Mouse (Mus musculus) spleen, postnatal 36 days (tissue): Measurements from ENCODE around the gene Samd14.

Source experiments
- DNase-seq, 2 experiments: peaks; one replicate each; pipeline ENCODE4 v3.0.0; 2022; ENCODE audit warnings: low spot score in 2 of 2, mixed read lengths in 1 of 2

Gene Samd14

DNA sequence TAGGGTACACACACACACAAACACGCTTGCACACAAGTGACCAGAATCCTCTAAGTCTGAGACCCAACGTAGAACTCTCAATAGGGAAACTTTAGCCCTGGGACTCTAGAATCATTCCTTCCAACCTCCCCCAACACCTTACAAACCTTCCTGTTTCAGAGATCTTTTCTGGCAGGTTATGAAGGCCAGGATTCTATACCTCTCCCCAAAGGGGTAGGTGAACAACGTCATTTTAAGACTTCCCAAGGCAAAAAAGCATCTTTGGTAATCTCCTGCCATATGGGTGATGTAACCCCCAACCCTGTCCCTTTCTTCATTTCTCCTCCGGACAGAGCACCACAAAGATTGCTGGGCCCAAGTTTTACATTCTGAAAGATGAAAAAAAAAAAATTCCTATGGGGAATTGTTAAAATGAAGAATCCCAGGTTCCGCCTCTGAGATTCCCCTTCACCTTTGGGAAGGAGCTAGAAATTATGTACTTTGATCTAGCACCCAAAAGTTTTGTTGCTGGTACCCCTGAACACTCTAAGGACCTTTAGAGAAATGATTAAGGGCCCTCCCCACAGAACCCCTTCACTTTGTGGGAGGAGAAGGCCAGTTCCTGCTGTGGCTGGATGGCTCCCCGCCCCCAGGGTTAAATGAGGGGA, 19.5 kb upstream of the Samd14 start:
- no peak for DNase-seq

GRCm38 (mm10) chr11:94990749-94991577, 18.7 kb upstream of the Samd14 start, which contains the start of gene Ppp1r9b:
Gene Ppp1r9b (plus strand): TSS chr11:94991035.
- peak; percentile 91 to 92 for DNase-seq

DNA sequence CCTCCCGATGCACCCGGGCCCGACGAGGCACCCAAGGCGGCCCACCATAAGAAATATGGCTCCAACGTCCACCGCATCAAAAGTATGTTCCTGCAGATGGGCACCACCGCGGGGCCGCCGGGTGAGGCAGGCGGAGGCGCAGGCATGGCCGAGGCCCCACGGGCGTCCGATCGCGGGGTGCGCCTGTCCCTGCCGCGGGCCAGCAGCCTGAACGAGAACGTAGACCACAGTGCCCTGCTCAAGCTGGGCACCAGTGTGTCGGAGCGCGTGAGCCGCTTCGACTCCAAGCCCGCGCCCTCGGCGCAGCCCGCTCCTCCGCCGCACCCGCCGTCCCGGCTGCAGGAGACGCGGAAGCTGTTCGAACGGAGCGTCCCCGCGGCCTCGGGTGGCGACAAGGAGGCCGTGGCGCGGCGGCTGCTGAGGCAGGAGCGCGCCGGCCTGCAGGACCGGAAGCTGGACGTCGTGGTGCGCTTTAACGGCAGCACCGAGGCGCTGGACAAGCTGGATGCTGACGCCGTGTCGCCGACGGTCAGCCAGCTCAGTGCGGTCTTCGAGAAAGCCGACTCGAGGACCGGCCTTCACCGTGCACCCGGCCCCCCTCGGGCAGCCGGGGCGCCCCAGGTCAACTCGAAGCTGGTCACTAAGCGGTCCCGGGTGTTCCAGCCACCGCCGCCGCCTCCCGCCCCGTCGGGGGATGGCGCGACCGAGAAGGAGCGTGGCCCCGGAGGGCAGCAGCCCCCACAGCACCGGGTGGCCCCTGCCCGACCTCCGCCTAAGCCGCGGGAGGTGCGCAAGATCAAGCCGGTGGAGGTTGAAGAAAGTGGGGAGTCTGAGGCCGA, 17.8 kb upstream of the Samd14 start:
- peak in 1 of 2 experiments; percentile 54 for DNase-seq

- no peak for DNase-seq
Observed at GRCm38 (mm10) chr11:94992480-94992753, 17.3 kb upstream of the Samd14 start.

DNA sequence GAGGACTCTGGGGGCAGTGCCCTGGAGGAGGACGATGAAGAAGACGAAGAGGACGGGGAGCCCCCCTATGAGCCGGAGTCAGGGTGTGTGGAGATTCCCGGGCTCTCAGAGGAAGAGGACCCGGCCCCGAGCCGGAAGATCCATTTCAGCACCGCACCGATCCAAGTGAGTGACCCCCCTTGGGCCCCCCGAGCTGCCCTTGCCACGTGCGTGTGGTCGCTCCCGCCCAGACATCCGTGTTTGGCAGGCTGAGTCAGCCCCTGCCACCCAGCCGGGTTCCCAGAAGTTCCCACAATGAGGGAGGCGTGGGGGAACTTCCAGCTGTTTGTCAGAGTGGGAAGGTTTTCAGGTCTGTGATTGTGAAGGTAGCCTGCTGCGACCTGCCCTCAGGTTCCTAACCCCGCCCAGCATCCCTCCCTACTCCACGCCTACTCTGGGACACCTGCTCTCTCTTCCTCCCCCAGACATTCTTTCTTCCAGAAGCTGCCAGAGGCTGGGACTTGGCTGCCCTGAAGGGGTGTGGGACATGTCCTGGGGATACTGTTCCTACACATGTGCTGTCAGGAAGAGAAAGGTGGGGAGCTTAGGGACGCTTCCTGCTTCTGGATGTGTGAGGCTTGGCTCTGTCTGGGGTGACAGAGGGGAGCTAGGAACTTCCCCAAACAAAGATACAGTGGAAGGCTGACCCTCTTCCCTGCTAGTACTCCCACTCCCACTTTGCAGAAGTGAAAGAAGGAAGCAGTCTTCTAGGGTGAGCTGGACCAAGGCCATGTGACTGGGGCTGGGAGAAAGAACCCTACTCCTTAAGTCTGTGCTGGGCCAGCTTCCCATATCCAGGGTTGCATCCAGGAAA, 16.7 kb upstream of the Samd14 start:
- peak; percentile 45 to 61 for DNase-seq

DNA sequence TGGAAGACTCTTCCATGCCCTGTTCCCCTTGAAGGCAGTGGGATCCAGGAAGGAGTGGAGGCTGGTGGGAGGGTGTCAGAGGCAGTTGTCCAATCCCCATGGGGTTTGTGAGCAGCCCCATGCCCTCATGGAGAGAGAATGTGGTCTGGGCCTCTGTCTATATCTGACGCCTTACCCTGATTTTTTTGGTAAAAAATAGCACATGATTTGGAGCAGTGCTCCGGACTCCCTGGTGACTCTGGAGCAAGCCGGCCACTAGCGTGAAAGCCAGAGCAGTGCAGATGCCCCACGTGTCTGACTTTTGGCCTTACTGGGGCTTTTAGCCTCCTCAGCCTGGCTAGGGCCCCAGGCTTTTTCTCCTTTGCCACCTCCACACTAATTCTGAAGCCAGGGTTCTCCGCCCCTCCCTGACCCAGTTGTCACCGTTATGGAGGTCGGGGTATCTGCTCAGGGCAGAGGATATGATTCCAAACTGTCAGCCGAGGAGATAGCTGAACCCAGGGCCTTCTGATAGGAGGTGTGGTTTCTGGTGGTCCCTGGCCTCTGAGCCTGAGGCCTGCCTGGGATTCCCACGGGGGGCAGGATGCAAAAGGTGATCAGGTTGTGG, 15.4 kb upstream of the Samd14 start:
- no peak for DNase-seq

DNA sequence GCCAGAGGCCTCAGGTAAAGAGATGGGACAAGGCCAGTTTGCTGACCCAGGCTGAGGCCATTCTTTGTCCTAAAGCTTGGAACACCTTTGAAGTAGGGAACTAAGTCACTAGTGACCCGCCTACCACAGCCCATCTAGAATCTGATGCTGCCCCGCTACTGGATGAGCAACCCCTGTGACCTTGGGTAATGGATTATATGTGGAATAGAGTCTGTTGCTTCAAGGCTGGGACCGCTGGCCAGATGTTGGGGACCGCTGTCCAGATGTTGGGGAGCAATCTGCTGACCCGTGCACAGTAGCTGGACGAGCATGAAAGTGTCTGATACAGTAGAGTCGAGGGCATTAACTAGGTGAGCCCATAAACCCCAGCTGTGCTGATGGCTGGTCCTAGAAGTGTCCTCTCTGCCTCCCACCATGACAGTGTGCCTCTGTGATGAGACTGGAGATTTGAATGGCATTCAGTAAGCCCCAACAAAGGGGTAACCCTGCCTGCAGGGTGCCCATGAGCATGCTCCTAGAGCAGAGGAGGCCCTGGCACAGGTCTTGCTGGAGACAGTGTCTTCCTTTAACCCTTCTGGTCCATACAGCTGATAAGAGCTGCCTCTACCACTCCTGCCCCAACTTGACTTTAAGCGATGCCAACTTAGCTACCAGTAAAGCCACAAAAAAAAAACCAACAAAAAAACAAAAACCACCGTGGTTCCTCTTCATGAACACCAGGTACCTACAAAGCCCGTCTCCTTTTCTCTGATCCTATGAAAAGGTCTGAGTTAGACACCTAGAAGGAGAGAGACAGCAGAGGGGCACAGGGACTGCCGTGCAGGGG, 14.5 kb upstream of the Samd14 start:
- DNase-seq, result no peak

DNA sequence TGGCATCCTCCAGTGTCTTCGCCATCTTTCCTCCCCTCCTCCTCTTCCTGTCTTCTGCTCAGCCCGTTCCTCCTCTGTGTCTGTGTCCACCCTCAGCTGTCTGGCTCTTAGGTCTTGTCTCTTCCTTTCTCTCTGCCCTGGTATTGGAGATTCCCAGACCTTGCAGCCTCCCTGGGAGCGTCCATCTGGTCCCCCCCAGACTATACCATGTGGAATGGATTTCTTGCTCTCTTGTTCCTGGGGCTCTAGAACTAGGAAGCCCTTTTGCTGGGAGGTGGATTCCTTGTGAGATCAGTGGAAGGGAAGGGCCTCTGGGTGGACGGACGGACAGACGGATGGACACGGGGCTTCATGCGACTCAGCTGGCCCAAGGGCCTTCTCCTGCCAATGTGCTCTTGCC, 13.6 kb upstream of the Samd14 start:
- DNase-seq, result no peak

- no peak for DNase-seq
Observed at GRCm38 (mm10) chr11:94996984-94997383, 12.7 kb upstream of the Samd14 start.

DNA sequence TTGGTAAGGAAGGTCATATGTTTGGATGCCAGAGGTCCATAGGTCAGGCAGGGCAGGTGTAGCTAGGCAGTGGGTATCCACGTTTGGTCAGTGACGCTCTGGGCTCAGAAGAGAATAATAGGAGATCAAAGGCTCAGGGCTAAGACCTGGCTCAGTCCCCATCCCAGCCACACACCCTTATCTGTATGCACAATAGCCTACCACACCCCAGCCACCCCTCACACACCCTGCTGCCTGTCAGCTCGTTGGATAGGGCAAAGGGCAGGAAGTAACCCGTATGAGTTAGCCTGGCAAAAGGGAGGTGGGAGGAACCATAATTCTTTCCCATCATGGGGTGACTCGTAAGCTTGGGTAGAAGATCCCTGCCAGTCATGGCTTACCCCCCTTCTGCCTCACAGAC, 12.1 kb upstream of the Samd14 start:
- DNase-seq, result peak; percentile 57 to 64

GRCm38 (mm10) chr11:94998041-94998531, 11.6 kb upstream of the Samd14 start:
- DNase-seq, result peak in 1 of 2 experiments; percentile 56

DNA sequence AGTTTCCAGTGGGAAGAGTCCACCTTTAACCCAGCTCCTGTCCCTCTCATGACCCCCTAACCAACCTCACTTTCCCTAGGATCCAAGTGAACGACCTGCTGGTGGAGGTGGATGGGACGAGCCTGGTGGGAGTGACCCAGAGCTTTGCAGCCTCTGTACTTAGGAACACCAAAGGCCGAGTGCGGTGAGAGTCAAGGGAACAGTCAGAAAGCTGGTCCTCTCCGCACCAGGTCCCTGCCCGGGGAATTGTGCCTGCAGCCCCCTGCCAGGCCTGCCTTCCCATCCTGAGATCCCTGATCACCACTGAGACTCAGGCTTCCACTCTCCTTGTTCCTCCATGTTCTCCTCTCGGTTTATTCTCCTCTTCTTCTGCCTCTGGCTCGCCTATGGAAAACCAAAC, 9.6 kb upstream of the Samd14 start:
- no peak for DNase-seq

GRCm38 (mm10) chr11:95000548-95000947, 9.1 kb upstream of the Samd14 start:
- peak; percentile 60 to 63 for DNase-seq

GRCm38 (mm10) chr11:95001058-95001457, 8.6 kb upstream of the Samd14 start:
- DNase-seq, result peak; percentile 51 to 68

DNA sequence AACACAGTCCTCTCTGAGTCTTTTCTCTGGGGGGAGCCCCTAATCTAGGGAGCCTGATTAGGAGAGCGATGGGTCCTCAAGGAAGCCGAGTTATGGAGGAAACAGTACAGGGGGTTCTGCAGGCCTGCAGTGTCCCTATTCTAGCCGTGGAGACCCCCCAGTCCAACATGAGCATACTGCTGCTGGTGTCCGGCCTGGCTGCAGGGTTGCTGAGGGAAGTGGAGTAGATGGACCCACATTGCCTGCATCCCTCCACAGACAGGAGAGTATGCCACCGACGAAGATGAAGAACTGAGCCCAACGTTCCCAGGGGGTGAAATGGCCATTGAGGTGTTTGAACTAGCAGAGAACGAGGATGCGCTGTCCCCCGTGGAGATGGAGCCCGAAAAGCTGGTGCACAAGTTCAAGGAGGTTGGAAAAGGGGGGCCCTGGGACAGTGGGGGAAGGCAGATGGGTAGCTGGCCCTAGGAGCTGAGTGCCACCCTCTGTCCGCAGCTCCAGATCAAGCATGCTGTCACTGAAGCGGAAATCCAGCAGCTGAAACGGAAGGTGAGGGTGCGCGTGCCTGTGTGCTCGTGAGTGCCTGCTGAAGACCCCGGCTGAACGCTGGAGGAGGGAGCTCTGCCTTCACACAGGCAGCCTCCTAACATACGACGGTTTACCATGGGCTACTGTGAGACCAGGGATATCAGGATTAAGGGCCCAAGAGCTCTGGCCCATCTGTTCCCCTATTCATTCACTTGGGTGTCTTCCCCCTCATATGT, 7.9 kb upstream of the Samd14 start:
- DNase-seq, result no peak

DNA sequence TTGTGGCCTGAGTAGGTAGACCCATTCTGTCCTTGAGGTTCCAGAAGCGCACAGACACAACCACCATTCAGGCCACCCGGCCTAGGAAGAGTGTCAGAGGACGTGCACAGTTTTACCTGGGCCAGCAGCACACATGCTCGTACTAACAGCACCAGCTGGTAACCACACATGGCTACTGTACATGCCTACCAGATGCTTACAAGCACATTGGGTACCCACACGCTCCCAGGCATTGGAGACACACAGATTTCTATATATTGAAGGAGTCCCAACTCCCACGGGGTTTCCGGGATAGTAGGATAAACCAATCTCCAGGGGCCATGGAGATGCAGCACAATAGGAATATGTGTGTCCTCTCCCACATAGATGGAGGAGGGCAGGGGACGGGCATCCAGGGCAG, 7.0 kb upstream of the Samd14 start:
- DNase-seq, result no peak

DNA sequence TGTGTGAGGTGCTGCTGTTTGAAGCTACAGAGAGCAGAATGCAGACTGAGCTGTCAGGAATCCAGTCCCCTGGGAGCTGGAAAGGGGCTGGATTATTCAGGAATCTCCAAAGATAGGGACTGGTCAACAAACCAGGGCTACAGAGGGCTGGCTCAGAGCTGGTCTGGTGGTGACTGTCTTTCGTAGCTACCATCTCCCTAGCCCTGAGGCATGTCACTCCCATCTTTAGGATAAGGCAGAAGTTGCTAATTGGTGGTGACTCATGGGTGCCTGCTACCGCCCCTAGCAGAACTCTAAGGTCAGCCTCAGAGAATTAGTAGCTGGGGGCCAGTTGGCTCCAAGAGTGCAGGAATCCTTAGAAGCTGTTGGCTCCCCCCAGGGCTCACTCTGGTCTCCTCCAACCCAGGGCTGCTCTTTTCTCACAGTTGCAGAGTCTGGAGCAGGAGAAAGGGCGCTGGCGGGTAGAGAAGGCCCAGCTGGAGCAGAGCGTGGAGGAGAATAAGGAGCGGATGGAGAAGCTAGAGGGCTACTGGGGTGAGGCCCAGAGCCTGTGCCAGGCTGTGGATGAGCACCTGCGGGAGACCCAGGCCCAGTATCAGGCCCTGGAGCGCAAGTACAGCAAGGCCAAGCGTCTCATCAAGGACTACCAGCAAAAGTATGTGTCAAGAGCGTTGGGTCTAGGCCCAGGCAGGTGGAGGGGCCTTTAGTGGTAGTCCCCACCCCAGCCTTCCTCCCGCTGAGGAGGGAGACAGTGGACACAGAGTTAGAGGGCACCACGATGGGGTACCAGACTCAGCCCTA, 5.3 kb upstream of the Samd14 start:
- no peak for DNase-seq

GRCm38 (mm10) chr11:95004937-95005198, 4.8 kb upstream of the Samd14 start:
- DNase-seq, result no peak

- DNase-seq, result no peak
Observed at GRCm38 (mm10) chr11:95006038-95006437, 3.6 kb upstream of the Samd14 start.
